Mouse (Mus musculus): ENCODE results near the gene Dnm2.

The Dnm2 gene

DNA sequence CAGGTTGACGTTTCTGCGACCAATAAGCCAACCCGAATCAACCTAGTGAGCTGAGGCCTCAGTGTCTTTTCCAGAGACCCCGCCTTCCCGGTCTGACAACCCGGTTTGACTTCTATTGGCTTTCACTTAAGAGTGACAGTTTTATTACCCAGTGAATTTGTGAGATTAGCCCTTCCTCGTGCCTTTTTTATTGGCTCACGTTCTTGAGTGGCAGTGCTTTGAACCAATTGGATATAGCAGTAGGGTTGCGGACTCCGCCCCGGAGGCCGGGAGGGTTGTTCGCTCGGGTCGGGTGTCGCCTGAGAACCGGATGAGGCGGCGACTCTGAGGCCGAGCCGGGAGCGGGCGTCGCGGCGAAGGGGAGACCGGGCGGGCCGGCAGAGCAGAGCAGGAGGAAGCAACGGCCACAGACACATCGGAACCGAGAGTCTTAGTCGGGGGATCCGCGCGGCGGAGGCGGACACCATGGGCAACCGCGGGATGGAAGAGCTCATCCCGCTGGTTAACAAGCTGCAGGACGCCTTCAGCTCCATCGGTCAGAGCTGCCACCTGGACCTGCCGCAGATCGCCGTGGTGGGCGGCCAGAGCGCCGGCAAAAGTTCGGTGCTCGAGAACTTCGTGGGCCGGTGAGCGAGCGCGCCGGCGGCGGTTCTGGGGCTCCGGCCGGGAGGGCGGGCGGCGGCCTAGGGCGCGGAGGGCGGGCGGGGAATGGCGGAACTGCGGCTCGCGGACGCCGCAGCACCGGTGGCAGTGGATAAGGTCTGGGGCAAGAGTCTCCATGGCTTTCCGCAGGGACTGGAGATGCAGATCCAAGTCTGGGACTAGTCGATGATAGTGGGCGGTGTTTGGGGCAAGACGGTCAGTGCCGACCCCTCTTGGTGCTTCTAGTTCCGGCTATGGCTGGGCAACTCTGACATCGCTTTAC is at the start of gene Dnm2:
TSS of gene Dnm2 (plus strand) at position 278 of the 925 bp plus-strand sequence.
- peak; percentile 100 for DNase-seq (ENCODE audit: low read depth)

- no peak for DNase-seq (ENCODE audit: low read depth)
These were observed 45.5 kb upstream of the Dnm2 start for GRCm38 (mm10) chr9:21379195-21379594.

DNA sequence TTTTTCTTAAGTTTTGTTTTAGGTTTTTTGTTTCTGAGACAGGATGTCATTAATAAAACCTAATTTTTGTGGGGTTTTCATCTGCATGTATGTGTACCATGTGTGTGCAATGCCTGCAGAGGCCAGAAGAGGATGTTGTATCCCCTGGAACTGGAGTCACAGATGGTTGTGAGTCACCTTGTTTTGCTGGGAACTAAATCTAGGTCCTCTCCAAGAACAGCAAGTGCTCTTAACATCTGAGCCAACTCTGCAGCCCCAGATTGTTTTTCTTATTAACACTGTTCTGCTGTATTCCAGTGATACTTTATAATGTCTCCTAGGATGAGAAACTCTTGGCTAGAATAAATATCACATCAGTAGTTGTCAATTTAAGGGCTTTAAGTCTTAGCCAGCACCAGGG is 43.8 kb upstream of the Dnm2 start:
- DNase-seq (ENCODE audit: low read depth): no peak

DNA sequence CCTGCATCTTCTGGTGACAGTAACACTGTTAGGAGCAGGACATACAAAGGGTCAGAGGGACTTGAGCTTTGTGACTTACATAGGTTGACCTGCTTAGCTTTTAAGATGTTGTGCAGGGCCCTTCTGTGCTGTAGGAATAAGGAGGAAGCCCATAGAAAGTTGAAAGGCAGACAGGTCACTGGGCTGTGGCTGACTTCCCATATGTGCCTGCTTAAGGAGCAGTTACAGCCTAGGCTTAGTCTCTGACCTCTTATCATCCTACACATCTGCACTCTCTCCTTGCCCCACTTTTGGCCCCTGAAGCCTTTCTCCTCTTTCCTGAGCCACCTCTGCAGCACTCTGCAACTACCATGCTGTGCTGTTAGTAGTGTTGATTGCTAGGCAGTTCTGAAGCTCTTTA is 40.7 kb upstream of the Dnm2 start:
- no peak for DNase-seq (ENCODE audit: low read depth)

DNA sequence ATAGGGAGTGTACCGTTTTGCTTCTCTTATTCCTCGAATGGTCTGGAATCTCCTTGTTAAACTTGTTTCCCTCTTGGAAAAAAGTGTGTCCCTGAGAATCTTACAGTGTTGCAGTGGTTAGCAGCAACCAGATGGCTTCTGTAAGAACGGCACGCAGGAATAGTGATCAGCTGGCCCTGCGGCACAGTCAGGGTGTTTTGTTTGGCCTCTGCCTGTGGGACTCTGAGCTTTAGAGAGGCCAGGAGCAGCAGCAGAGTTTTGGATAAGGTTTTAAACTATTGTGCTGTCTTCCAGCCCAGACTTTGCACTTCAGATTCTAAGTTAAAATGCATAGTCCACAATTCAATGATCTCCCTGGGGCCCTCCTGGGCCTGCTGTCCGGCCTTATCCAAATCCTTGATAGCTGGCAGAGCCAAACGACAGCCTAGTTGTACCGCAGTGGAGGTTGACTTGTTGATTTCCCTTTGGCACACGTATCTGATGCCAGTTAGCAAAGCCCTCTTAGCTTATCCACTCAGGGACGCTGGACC is 32.0 kb upstream of the Dnm2 start:
- no peak for DNase-seq (ENCODE audit: low read depth)

- no peak for DNase-seq (ENCODE audit: low read depth)
These were observed 29.0 kb upstream of the Dnm2 start for GRCm38 (mm10) chr9:21395692-21396091.

GRCm38 (mm10) chr9:21397170-21397569 is 27.5 kb upstream of the Dnm2 start:
- DNase-seq (ENCODE audit: low read depth): no peak

- no peak for DNase-seq (ENCODE audit: low read depth)
These were observed 23.7 kb upstream of the Dnm2 start for GRCm38 (mm10) chr9:21401042-21401441.

DNA sequence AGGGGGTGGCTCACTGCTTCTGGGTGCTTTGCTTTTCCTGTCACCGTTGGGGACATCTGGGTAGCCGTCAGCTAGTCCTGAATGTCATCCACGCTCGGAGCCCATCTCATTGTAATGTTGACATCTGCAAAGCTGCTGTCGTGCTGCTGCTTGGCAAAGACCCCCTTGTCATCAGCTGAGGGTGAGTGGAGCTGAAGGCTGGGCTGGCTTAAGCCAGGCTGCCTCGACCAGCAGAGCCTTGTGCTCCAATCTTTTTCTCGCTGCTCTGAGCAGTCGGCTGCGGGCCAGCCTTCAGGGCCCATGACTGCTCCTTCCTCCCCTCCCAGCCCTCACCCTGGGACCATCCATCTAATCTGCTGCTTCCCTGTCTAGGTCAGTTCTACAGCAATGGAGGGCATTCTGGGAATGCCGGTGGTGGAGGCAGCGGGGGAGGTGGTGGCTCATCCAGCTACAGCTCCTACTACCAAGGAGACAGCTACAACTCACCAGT is 21.9 kb upstream of the Dnm2 start:
- DNase-seq (ENCODE audit: low read depth): no peak

- DNase-seq (ENCODE audit: low read depth): no peak
These were observed 21.0 kb upstream of the Dnm2 start for GRCm38 (mm10) chr9:21403745-21404144.

DNA sequence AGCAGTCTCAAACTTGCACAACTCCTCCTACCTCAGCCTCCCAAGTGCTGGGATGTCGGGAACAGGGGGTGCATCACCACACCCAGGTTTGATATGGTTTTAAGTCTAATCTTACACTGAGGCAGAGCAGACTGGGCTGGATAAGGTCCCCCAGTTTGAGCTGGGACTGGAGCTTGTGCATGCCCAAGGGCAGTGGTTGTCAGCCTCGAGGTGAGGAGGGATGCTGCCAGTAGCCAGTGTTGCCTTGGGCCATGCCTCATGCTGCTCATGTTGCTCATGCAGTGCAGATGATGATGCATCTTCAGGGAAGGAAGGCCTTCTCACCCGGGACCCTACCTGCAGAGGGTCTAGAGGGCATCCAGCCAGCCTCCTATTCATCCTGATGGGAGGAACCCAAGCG is 19.2 kb upstream of the Dnm2 start:
- no peak for DNase-seq (ENCODE audit: low read depth)

DNA sequence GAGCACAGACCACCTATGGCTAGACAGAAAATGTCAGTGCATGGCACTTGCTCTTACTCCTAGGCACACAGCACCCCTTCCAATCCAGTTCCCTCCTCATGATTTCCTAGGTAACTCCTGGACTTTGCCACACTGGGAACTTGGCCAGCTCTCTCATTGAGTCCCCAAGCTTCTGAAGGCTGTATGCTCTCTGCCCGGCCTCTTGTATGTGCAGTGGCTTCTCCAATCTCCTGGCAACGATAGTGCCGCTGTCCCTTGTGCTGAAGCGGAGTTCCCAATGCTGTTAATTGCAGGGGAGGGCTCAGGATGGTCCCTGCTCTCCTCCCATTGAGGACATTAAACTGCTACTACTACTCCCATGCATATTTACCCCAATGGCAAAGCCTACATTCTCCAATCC is 16.8 kb upstream of the Dnm2 start:
- DNase-seq (ENCODE audit: low read depth): peak; percentile 28

DNA sequence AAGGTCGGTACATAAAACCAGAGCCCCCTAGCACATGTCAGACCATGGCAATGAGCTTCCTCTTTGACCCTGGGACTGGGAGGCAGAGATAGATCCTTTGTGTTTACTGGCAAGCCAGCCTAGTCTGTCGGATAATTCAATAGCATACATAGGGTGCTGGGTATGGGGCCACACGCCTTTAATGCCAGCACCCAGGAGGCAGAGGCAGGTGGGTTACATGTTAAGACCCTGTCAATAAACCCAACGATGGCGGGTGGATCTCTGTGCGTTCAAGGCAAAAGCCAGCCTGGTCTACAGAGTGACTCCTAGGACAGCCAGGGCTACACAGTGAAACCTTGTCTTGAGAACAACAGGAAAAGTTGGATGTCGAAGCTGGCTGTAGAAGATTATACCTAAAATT is 16.1 kb upstream of the Dnm2 start:
- DNase-seq (ENCODE audit: low read depth): no peak

DNA sequence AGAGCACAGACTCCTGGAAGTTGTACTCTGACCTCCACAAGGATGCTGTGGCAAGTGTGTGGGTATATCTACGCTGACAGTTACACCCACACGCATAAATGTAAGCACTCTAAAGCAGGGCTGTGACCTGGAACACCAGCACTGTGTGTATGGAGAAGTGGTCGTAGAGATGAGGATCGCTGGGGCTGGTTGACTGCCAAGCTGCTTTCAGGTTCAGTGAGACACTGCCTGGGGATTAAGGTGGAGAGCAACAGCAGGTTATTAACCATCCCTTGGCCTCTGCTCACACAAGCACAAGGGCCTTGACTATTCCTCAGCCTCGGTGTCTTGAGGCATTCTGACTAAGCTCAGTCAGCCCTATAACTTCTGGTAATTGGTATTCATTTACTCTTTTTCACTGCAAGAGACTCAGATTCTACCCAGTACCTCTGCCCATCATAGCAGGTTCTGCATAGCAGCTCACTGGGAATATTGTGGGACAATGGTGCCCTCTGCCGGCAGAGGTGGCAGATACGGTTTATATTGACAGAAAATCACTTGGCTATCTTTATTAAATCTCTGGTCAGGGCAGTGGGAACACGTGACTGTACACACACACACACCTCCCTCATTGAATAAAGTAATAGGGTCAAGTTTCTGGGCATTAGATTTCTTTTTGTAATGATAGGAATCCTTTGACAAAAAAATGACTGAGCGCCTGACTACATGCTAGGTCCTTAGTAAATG is 15.0 kb upstream of the Dnm2 start:
- DNase-seq (ENCODE audit: low read depth): peak; percentile 87

DNA sequence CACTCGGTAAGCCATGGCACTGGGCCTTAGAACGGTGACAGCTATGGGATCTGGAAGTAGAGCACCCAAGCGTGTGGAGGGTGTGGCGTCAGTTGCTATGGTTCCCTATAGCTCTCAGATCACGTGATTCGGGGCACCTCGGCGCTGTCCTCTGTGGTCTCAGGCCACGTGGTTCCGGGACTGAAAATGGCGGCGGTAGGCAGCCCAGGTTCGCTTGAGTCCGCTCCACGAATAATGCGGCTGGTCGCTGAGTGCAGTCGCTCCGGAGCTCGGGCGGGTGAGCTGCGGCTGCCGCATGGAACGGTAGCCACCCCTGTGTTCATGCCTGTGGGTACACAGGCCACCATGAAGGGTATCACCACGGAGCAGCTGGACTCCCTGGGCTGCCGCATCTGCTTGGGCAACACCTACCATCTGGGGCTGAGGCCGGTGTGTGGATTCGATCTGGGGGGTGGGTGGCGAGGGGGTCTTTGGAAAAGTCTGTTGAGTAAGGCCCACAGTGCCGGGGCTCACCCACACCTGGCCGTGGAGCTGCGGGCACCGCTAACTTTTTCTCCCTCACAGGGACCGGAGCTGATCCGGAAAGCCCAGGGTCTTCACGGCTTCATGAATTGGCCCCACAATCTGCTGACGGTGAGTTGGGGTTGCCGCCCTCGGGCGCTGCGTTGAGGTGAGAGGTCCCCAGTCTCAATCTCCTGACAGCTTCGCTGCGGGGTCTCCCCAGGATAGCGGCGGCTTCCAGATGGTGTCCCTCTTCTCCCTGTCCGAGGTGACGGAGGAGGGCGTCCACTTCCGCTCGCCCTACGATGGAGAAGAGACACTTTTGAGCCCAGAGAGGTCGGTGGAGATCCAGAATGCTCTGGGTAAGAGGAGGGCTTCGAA is 12.8 kb upstream of the Dnm2 start, which contains the start of gene Qtrt1:
TSS of gene Qtrt1 (plus strand) at position 169 of the 882 bp plus-strand sequence.
- peak; percentile 96 for DNase-seq (ENCODE audit: low read depth)

GRCm38 (mm10) chr9:21417866-21418265 is 6.8 kb upstream of the Dnm2 start:
- no peak for DNase-seq (ENCODE audit: low read depth)

DNA sequence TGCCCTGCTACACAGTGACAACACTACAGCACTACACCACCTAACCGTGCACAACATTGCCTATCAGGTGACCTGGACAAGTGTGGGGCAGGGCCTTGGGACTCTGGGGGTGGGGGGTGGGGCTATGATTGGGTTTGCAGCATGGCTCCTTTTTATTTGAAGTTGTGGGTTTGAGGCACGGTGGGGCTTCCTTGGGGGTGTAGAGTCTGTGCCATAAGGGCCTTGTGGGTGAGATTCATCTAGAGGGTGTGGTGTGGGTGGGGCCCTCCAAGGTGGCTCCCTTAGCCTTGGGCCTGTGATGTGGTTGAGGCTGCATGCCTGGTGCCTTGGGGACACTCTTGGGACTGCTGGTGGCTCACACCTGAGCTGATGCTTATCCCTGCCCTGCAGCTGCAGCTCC is 5.1 kb upstream of the Dnm2 start:
- DNase-seq (ENCODE audit: low read depth): no peak

- DNase-seq (ENCODE audit: low read depth): peak; percentile 32
These were observed 843 bp downstream of the Dnm2 start for GRCm38 (mm10) chr9:21425556-21425945.

- DNase-seq (ENCODE audit: low read depth): peak; percentile 62
These were observed 1.3 kb downstream of the Dnm2 start for GRCm38 (mm10) chr9:21426013-21426412.

DNA sequence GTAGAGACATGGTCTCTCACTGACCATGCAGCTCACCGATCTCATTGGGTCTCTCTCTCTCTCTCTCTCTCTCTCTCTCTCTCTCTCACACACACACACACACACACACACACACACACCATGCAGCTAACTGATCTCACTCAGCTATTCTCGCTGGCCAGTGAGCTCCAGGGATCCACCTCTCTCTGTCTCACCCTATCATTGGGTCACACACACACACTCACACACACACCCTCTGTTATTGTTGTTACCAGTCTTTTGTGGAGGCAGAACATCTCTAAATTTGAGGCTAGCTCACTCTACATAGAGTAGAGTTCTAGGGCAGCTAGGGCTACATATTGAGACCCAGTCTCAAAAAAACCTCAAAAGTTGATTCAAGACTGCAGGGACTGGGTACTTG is 1.8 kb downstream of the Dnm2 start:
- DNase-seq (ENCODE audit: low read depth): no peak

DNA sequence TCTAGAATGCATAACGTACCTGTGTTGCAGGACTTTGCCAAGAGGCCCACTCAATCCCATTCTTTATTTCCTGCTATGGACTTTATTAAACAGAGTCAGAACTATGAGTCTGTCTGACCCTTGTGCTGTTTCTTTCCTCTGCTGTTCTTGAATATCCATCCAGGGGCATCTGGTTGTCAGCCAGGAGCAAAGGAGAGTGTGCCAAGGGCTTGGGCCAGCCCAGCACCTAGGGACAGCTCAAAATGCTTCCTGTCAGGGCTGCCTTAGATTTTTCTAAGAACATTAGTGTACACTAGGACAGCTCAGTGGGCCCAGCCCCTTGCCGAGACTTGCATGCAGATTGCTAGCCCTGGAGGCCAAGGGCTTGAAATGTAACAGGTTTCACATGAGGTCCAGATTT is 3.1 kb downstream of the Dnm2 start:
- no peak for DNase-seq (ENCODE audit: low read depth)

DNA sequence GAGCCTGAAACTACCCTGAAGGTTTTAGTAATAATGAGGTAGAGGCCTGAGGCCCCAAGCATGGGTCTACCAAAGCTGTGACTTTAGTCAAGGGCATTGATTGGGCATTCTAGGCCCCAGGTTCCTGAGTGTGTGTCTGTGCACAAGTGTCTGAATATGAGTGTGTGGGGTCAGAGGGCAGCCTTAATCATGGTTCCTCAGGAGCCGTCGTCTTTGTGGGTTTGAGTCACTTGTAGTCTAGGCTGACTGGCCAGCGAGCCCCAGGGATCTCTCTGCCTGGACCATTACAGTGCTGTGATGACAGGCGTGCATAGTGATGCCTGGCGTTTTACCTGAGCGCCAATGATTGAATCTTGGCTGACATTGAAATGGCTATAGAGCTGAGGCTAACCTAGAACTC is 3.5 kb downstream of the Dnm2 start:
- DNase-seq (ENCODE audit: low read depth): no peak

Data from 416B (cell line).